ENCODE assay signal across 25 mouse cellular contexts in the genomic region with DNA sequence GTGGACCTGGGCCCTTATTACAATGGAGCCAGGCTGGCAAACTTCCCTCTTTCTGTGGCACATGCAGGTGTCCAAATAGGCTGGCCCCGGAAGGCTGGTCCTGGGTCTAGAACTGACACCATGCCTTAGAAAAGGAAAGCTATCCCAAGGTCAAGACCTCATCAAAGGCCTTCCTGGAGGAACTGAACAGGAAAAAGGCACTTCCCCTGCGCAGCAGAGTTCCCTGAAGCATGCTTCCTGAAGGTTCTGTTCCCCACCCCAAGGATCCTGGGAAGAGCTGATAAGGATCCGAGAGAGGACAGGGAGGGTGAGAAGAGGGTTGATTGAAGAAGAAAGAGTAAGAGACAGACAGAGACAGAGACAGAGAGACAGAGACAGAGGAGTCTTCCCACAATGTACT.
A peak's percentile ranks its signal among the peaks of the same experiment; 100 is the strongest.
DNase-seq lines count a peak whose midpoint lies in the region; ATAC-seq and TF ChIP-seq lines count a peak whose summit lies in the region.
"Had no signal": no experiment of that assay in that cellular context is flagged by ENCODE, and none has a peak within 500 bp of the region (broad histone marks: within the 10 kb centered on the region; RNA-seq: fewer than 3 reads in every experiment).

No protein-coding gene starts in this region.

- intact Hi-C loops in heart, postnatal 10 days (cut with DNase I): no loop called here

- TF ChIP-seq CTCF in lung, postnatal 0 days (IDR thresholded peaks at IDR 0.05): no peak

- 0 out of 2 replicates have a peak, but pooled peaks have one; percentile 17 for ATAC-seq in lung, postnatal 0 days
- ATAC-seq: forebrain, postnatal 0 days; midbrain, embryonic 13.5 days had no signal

- H3K4me3 ChIP-seq in lung, postnatal 0 days (ENCODE audit: low read depth, low read length): no peak overlapping the region
- H3K4me3 ChIP-seq: embryonic facial prominence, embryonic 10.5 days; hindbrain, embryonic 15.5 days; layer of hippocampus, adult 2 months; limb, embryonic 10.5 days; liver, embryonic 15.5 days; megakaryocyte, embryonic 14.5 days; midbrain, embryonic 13.5 days had no signal

- peak; percentile 70 for TF ChIP-seq EP300 in lung, postnatal 0 days (IDR thresholded peaks at IDR 0.05)

- WGBS in lung, postnatal 0 days: 43% methylated on average over 3 of the region's 3 CpGs

- H3K4me1 ChIP-seq in lung, postnatal 0 days (ENCODE audit: insufficient read depth, low read depth, low read length): no peaks in the 10 kb centered on the region
- H3K4me1 ChIP-seq: hindbrain, embryonic 15.5 days; limb, embryonic 10.5 days; liver, embryonic 15.5 days; midbrain, embryonic 13.5 days had no signal

- peak; percentile 23 to 49 for DNase-seq in adrenal gland, adult (ENCODE audit: inconsistent age in 2 of 2, low spot score in 1 of 2)
- no peak for DNase-seq in adrenal gland, postnatal 4 days (ENCODE audit: low spot score in 2 of 2)
- DNase-seq in heart, adult 9 months (ENCODE audit: low spot score in 2 of 2): peak; percentile 12 to 32
- DNase-seq in heart, postnatal 10 days: no peak
- no peak for DNase-seq in lung, postnatal 0 days (ENCODE audit: low spot score)
- DNase-seq in lung, postnatal 14 days: no peak
- no peak for DNase-seq in ovary, adult 18-20 months (ENCODE audit: low spot score)
- no peak for DNase-seq in Muller cell, postnatal 12 days (ENCODE audit: inconsistent ontology term)
- DNase-seq: adrenal gland, postnatal 10 days; cerebellum, adult 11-12 months; cerebellum, postnatal 10 days; forebrain, postnatal 0 days; gastrocnemius, postnatal 14 days; liver; right cerebral cortex, postnatal 14 days; thymus, adult 2 months; thymus, postnatal 4 days had no signal

- no peak overlapping the region for H3K9ac ChIP-seq in lung, postnatal 0 days (replicated peaks; ENCODE audit: low read depth)
- H3K9ac ChIP-seq: forebrain, postnatal 0 days; hindbrain, embryonic 15.5 days; liver, embryonic 15.5 days; midbrain, embryonic 13.5 days had no signal

- H3K36me3 ChIP-seq in lung, postnatal 0 days (ENCODE audit: insufficient read depth, low read length): no peaks in the 10 kb centered on the region
- H3K36me3 ChIP-seq: embryonic facial prominence, embryonic 10.5 days; hindbrain, embryonic 15.5 days; limb, embryonic 10.5 days; liver, embryonic 15.5 days; midbrain, embryonic 13.5 days had no signal

- H3K4me2 ChIP-seq in lung, postnatal 0 days (replicated peaks; ENCODE audit: low read depth, low read length): no peak overlapping the region
- H3K4me2 ChIP-seq: hindbrain, embryonic 15.5 days; liver, embryonic 15.5 days; midbrain, embryonic 13.5 days had no signal

- H3K27ac ChIP-seq in lung, postnatal 0 days (ENCODE audit: low read length): no peak overlapping the region
- H3K27ac ChIP-seq: embryonic facial prominence, embryonic 10.5 days; hindbrain, embryonic 15.5 days; layer of hippocampus, adult 2 months; limb, embryonic 10.5 days; liver, embryonic 15.5 days; midbrain, embryonic 13.5 days; stomach, postnatal 0 days had no signal

- no peaks in the 10 kb centered on the region for H3K27me3 ChIP-seq in lung, postnatal 0 days (replicated peaks; ENCODE audit: insufficient read depth, low read length)
- H3K27me3 ChIP-seq: midbrain, embryonic 13.5 days had no signal

- no peaks in the 10 kb centered on the region for H3K9me3 ChIP-seq in lung, postnatal 0 days (ENCODE audit: low read length)
- H3K9me3 ChIP-seq: hindbrain, embryonic 15.5 days; limb, embryonic 10.5 days; liver, embryonic 15.5 days; megakaryocyte, embryonic 14.5 days; midbrain, embryonic 13.5 days had no signal

Comparison
In these comparisons a context has a peak if more than half of its experiments do, and no peak if none do; other contexts are left out.
1. DNase-seq: peak in adrenal gland, adult (2 of 2) and heart, adult 9 months (2 of 2); none in adrenal gland, postnatal 4 days (0 of 2), heart, postnatal 10 days (0 of 2), lung, postnatal 0 days (single experiment), lung, postnatal 14 days (single experiment), ovary, adult 18-20 months (single experiment) and Muller cell, postnatal 12 days (single experiment).